Mouse (Mus musculus) brain, embryonic 14.5 days (tissue): ENCODE measurements around the gene Wipf1.

ENCODE experiments used
- CTCF ChIP-seq: fragments of 200-500 bp; IDR thresholded peaks from 2 replicates; pipeline ENCODE4 v1.5.1; 2012; ENCODE audit warnings: inconsistent platforms, mild to moderate bottlenecking, moderate library complexity, borderline replicate concordance; ENCODE audit not compliant: insufficient read depth, insufficient read length; ENCODE audit errors: extremely low read depth
- POLR2A ChIP-seq: fragments of 200-500 bp; IDR thresholded peaks from 2 replicates; pipeline ENCODE4 v1.6.1; 2012; ENCODE audit warnings: mild to moderate bottlenecking, inconsistent platforms, borderline replicate concordance; ENCODE audit not compliant: poor library complexity, insufficient read depth, insufficient read length, severe bottlenecking; ENCODE audit errors: extremely low read depth

- TF ChIP-seq CTCF = no peak
- no peak for TF ChIP-seq POLR2A
Observed at GRCm38 (mm10) chr2:73528516-73529355, 798 bp downstream of the Wipf1 start.
